Mouse (Mus musculus): ENCODE data around the gene Dlg2.
"Not testable (repeated sequence)": the region's sequence is repeated elsewhere in the genome, so short reads cannot be mapped to it uniquely, and the experiment has no call there.

The Dlg2 gene

GRCm38 (mm10) chr7:90791522-90791921, 315.1 kb downstream of the Dlg2 start:
- in situ Hi-C loops (cut with MboI; ENCODE audit: low sequenced_read_pairs), result no loop called here

DNA sequence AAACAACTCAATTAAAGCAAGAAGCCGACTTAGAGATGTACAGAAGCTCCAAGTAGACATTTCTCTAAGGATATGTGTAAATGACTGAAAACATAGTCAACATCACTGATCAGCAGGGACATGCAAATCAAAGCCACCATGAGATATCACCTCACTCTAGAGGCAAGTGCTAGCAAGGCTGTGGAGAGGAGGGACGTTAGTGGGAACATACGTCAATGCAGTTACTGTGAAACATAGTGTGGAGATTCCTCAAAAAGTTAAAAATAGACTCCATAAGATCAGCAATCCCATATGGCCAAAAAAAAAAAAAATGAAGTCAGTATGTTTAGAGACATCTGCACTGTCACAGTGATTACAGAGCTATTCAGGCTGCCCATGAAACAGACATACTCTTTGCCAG, 349.2 kb downstream of the Dlg2 start:
- in situ Hi-C loops (cut with MboI; ENCODE audit: low sequenced_read_pairs), result no loop called here

- in situ Hi-C loops (cut with MboI; ENCODE audit: low sequenced_read_pairs), result no loop called here
These were observed 364.8 kb downstream of the Dlg2 start for GRCm38 (mm10) chr7:90841276-90841675.

DNA sequence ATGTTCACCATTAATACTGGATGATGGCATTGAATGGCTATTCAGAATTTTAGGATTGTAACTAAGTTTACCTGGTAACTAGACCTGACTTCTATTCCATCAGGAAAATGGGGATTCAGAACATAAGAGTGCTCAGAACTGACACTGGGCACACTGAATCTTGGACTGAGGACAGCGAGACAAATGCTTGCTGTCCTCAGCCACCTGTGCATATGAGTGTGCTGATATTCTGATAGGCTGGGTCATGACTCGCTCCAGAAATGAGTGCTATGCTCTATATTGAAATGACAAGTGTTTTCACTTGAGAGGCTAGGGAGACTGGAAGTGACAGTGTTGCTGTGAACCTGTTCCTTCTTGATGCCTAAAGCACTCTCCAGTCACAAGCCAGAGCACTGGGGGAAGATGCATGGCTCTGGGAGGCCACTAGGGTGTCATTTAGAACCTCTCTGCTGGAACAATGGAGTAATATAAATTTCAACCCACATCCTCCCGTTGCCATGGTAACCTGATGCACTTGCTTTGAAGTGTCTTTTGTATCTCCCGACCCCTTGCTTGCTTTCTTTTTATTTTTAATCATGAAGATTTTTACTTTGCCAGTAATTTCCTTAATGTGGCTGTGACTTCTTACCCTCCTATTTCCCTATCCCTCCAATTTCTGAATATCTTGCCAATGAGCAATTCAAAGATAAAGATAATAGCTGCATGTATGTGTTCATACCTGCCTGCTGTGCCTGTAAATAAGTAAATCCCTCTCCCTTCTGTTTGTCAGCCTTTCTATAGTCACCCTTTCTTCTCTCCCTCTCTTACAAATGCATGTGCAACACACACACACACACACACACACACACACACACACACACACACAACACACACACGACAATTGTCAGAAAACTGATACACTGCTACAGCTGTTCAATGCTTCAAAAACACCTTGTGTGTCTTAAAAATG, 367.1 kb downstream of the Dlg2 start:
- in situ Hi-C loops (cut with MboI; ENCODE audit: low sequenced_read_pairs), result no loop called here

- in situ Hi-C loops (cut with MboI; ENCODE audit: low sequenced_read_pairs), result not testable (repeated sequence)
These were observed 400.3 kb downstream of the Dlg2 start for GRCm38 (mm10) chr7:90876796-90877195.

- in situ Hi-C loops (cut with MboI; ENCODE audit: low sequenced_read_pairs), result no loop called here
These were observed 406.3 kb downstream of the Dlg2 start for GRCm38 (mm10) chr7:90882740-90883139.

GRCm38 (mm10) chr7:90886396-90887006, 410.0 kb downstream of the Dlg2 start:
- in situ Hi-C loops (cut with MboI; ENCODE audit: low sequenced_read_pairs), result no loop called here

GRCm38 (mm10) chr7:90887007-90887720, 410.7 kb downstream of the Dlg2 start:
- in situ Hi-C loops (cut with MboI; ENCODE audit: low sequenced_read_pairs), result no loop called here

GRCm38 (mm10) chr7:90927441-90927840, 451.0 kb downstream of the Dlg2 start:
- in situ Hi-C loops (cut with MboI; ENCODE audit: low sequenced_read_pairs), result no loop called here

DNA sequence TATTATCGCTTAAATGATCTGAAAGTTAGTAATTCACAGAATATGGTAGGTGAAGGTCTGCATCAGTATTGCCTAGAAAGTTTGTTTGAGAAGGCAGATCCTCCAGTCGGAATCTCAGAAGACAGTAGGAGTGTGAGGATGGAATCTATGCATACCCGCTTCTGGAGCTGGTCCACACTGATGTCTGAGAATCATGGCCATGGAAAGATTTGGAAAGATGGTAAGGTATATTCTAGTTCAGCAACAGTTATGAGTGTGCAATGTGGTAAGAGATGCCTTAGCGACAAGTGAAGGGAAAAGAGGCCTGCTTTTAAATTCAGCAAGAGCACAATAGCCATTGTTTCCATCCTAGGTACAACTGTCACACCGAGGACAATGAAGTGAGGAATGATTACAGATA, 464.3 kb downstream of the Dlg2 start:
- in situ Hi-C loops (cut with MboI; ENCODE audit: low sequenced_read_pairs), result no loop called here

- in situ Hi-C loops (cut with MboI; ENCODE audit: low sequenced_read_pairs), result no loop called here
These were observed 470.6 kb downstream of the Dlg2 start for GRCm38 (mm10) chr7:90947073-90947472.

- in situ Hi-C loops (cut with MboI; ENCODE audit: low sequenced_read_pairs), result no loop called here
These were observed 472.7 kb downstream of the Dlg2 start for GRCm38 (mm10) chr7:90949212-90949611.

GRCm38 (mm10) chr7:90977241-90977640, 500.8 kb downstream of the Dlg2 start:
- in situ Hi-C loops (cut with MboI; ENCODE audit: low sequenced_read_pairs), result no loop called here

- in situ Hi-C loops (cut with MboI; ENCODE audit: low sequenced_read_pairs), result no loop called here
These were observed 505.6 kb downstream of the Dlg2 start for GRCm38 (mm10) chr7:90982069-90982468.

- in situ Hi-C loops (cut with MboI; ENCODE audit: low sequenced_read_pairs), result no loop called here
These were observed 534.2 kb downstream of the Dlg2 start for GRCm38 (mm10) chr7:91010655-91011054.

GRCm38 (mm10) chr7:91044998-91045741, 568.7 kb downstream of the Dlg2 start:
- in situ Hi-C loops (cut with MboI; ENCODE audit: low sequenced_read_pairs), result no loop called here

GRCm38 (mm10) chr7:91045742-91046098, 569.2 kb downstream of the Dlg2 start:
- in situ Hi-C loops (cut with MboI; ENCODE audit: low sequenced_read_pairs), result no loop called here

GRCm38 (mm10) chr7:91063297-91064040, 587.0 kb downstream of the Dlg2 start:
- in situ Hi-C loops (cut with MboI; ENCODE audit: low sequenced_read_pairs), result no loop called here

DNA sequence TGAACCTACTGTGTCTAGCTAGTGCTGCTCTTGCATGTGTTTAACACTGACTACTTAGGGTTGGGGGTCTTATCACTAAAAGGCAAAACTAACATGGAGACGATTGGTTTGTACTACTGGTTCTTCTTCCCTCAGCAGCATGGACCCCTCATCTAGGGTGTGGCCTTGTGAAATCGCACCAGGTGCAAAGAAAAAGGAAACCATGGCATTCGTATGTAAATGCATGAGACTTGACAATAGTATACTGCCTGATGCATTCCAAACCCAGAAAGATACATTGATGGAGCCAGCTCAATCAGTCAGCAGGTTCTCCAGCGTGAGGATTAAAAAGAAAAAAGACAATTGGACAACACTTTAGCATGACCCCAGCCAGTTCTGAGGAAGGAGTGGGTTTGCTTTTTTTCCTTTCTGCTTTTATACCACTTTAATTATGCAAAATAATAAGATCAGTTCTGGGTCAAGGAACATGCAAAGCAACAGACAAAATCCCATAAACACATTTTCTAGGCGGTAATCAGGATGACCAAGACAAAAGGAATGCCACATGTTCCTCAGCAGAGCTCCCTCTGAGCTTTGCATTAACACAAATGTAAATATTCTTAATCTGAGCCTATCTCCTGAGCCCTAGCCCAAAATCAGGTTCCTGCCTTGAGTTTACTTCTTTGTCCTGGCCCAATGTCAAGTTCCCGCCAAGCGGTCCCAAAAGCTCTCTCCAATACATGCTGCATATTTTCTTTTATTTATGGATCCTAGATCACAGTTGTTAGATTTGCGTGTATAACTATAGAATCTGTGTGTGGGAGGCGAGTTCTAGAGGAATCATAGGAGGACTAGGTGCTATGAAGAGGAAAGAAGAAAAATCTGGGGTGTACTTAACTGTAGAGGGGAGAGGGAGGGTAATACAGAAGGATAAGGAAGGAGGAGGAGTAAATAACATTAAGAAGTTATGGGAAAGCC, 595.6 kb downstream of the Dlg2 start:
- in situ Hi-C loops (cut with MboI; ENCODE audit: low sequenced_read_pairs), result no loop called here

Data from CH12F3 (cell line).